Mouse (Mus musculus): ENCODE data around the gene Cilp. TPM values are rescaled to one million over a fixed set of nuclear protein-coding genes. Genes with fewer than 3 reads are reported as not detected.

Cilp gene
- polyA plus RNA-seq, 1 experiment from 2014 or later, result 0.82 TPM

Other genes starting within 250 kb of the Cilp start
- gene Hacd3, start 243.5 kb upstream of the Cilp start, polyA plus RNA-seq (2015; fragmentation: Nextera tagmentation; extraction: Ambion mirVana), result 91.8 and 97.9 TPM in 2 replicates
- gene Dpp8, start 232.8 kb upstream of the Cilp start, polyA plus RNA-seq (2015; fragmentation: Nextera tagmentation; extraction: Ambion mirVana), result 37.7 and 39.5 TPM in 2 replicates
- 10.9 and 12.0 TPM in 2 replicates for gene Igdcc4, start 163.7 kb upstream of the Cilp start, polyA plus RNA-seq (2015; fragmentation: Nextera tagmentation; extraction: Ambion mirVana)
- 3.2 and 3.3 TPM in 2 replicates for gene Igdcc3, start 124.0 kb upstream of the Cilp start, polyA plus RNA-seq (2015; fragmentation: Nextera tagmentation; extraction: Ambion mirVana)
- 7.4 and 8.6 TPM in 2 replicates for gene Parp16, start 69.8 kb upstream of the Cilp start, polyA plus RNA-seq (2015; fragmentation: Nextera tagmentation; extraction: Ambion mirVana)
- 54.5 and 56.7 TPM in 2 replicates for gene Clpx, start 29.1 kb downstream of the Cilp start, polyA plus RNA-seq (2015; fragmentation: Nextera tagmentation; extraction: Ambion mirVana)
- 4.9 and 6.1 TPM in 2 replicates for gene Pdcd7, start 80.9 kb downstream of the Cilp start, polyA plus RNA-seq (2015; fragmentation: Nextera tagmentation; extraction: Ambion mirVana)
- 0.17 and 0.19 TPM in 2 replicates for gene Ubap1l, start 95.9 kb downstream of the Cilp start, polyA plus RNA-seq (2015; fragmentation: Nextera tagmentation; extraction: Ambion mirVana)
- 2.2 and 2.6 TPM in 2 replicates for gene Kbtbd13, start 126.5 kb downstream of the Cilp start, polyA plus RNA-seq (2015; fragmentation: Nextera tagmentation; extraction: Ambion mirVana)
- 15.0 and 18.0 TPM in 2 replicates for gene Rasl12, start 133.3 kb downstream of the Cilp start, polyA plus RNA-seq (2015; fragmentation: Nextera tagmentation; extraction: Ambion mirVana)
- gene Slc51b, start 157.8 kb downstream of the Cilp start, polyA plus RNA-seq (2015; fragmentation: Nextera tagmentation; extraction: Ambion mirVana), result 6.4 and 8.1 TPM in 2 replicates
- gene Mtfmt, start 170.6 kb downstream of the Cilp start, polyA plus RNA-seq (2015; fragmentation: Nextera tagmentation; extraction: Ambion mirVana), result 23.0 and 25.1 TPM in 2 replicates
- gene Spg21, start 195.8 kb downstream of the Cilp start, polyA plus RNA-seq (2015; fragmentation: Nextera tagmentation; extraction: Ambion mirVana), result 112 and 121 TPM in 2 replicates